ENCODE assay signal across 18 mouse cellular contexts in the genomic region with DNA sequence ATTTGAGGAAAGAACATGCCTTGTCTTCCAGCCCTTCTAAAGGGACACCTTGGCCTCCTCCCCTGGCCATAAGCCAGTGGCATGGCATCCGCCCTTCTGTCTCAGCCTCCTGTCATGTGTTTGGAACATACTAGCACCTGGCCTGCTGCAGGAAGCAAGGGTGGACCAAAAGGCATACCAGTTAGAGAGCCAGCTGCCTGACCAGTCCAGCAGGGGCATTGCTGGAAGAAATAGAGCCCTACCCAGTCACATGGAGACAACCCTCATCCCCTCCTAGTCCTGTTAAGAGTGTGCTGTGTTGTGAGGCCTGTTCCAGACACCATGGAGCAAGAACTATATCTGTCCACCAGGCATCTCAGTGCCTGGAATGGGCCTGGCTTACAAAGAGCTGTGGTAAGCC. TPM values are rescaled to one million over a fixed set of nuclear protein-coding genes. Genes with fewer than 3 reads are reported as not detected.
A peak's percentile ranks its signal among the peaks of the same experiment; 100 is the strongest.
DNase-seq lines count a peak whose midpoint lies in the region; ATAC-seq and TF ChIP-seq lines count a peak whose summit lies in the region.
"Had no signal": no experiment of that assay in that cellular context is flagged by ENCODE, and none has a peak within 500 bp of the region (broad histone marks: within the 10 kb centered on the region; RNA-seq: fewer than 3 reads in every experiment).

No protein-coding gene starts in this region.

- H3K4me1 ChIP-seq in heart, embryonic 11.5 days (ENCODE audit: control insufficient read depth, insufficient read depth, low read length), result 0 out of 2 replicates have a peak, but pooled peaks cover 8% of the 10 kb centered on the region
- H3K4me1 ChIP-seq: embryonic facial prominence, embryonic 10.5 days; forebrain, embryonic 13.5 days; hindbrain, embryonic 13.5 days; intestine, embryonic 15.5 days; midbrain, embryonic 12.5 days; neural tube, embryonic 15.5 days had no signal

- ATAC-seq in heart, embryonic 11.5 days (replicated peaks; ENCODE audit: insufficient number of reproducible peaks, low FRiP score, low TSS enrichment), result peak; percentile 39; the same call in 1 of the 2 replicates
- no peak for ATAC-seq in activated CD4-positive, CD25-positive, alpha-beta regulatory T cell, adult 4 months
- ATAC-seq: forebrain, embryonic 13.5 days; intestine, embryonic 15.5 days had no signal

- DNase-seq in heart, postnatal 25 days (ENCODE audit: low spot score), result no peak
- peak; percentile 46 for DNase-seq in cerebellum, adult 18-20 months
- DNase-seq in cerebellum, postnatal 10 days, result peak; percentile 56 to 57
- no peak for DNase-seq in embryo, embryonic 9.5 days (ENCODE audit: extremely low spot score)
- DNase-seq: left cerebral cortex, postnatal 4 days; lung, adult 18-20 months; right cerebral cortex, postnatal 4 days had no signal

- H3K9ac ChIP-seq in heart, embryonic 11.5 days (ENCODE audit: low read depth, low read length), result no peak overlapping the region
- H3K9ac ChIP-seq: forebrain, embryonic 13.5 days; hindbrain, embryonic 13.5 days; intestine, embryonic 15.5 days; midbrain, embryonic 12.5 days; neural tube, embryonic 15.5 days had no signal

- H3K27ac ChIP-seq in heart, embryonic 11.5 days (ENCODE audit: low read depth, low read length), result peak overlapping the region; percentile 43; the same call in 1 of the 2 replicates
- H3K27ac ChIP-seq: embryonic facial prominence, embryonic 10.5 days; forebrain, embryonic 13.5 days; hindbrain, embryonic 13.5 days; intestine, embryonic 15.5 days; kidney, postnatal 0 days; layer of hippocampus, adult 2 months; midbrain, embryonic 12.5 days; neural tube, embryonic 15.5 days had no signal

- TF ChIP-seq POLR2A in myocyte (IDR thresholded peaks at IDR 0.05; ENCODE audit: insufficient read length, low read depth), result no peak

- intact Hi-C loops in heart, postnatal 25 days (cut with DNase I), result no loop called here

- no peak overlapping the region for H3K4me2 ChIP-seq in heart, embryonic 11.5 days
- no peak overlapping the region for H3K4me2 ChIP-seq in myocyte (ENCODE audit: low read depth)
- H3K4me2 ChIP-seq: forebrain, embryonic 13.5 days; hindbrain, embryonic 13.5 days; intestine, embryonic 15.5 days; midbrain, embryonic 12.5 days; neural tube, embryonic 15.5 days had no signal

- no peaks in the 10 kb centered on the region for H3K27me3 ChIP-seq in heart, embryonic 11.5 days (ENCODE audit: control insufficient read depth, insufficient read depth, low read length)
- no peaks in the 10 kb centered on the region for H3K27me3 ChIP-seq in myocyte (ENCODE audit: control insufficient read depth, insufficient read depth, insufficient read length)
- H3K27me3 ChIP-seq: forebrain, embryonic 13.5 days; hindbrain, embryonic 13.5 days; intestine, embryonic 15.5 days; midbrain, embryonic 12.5 days; neural tube, embryonic 15.5 days had no signal

- no peaks in the 10 kb centered on the region for H3K36me3 ChIP-seq in heart, embryonic 11.5 days (ENCODE audit: control insufficient read depth, insufficient read depth, low read length)
- H3K36me3 ChIP-seq in myocyte (ENCODE audit: control insufficient read depth, insufficient read depth), result peaks cover 9% of the 10 kb centered on the region
- H3K36me3 ChIP-seq: hindbrain, embryonic 13.5 days; intestine, embryonic 15.5 days; midbrain, embryonic 12.5 days; neural tube, embryonic 15.5 days had no signal

- no peaks in the 10 kb centered on the region for H3K9me3 ChIP-seq in heart, embryonic 11.5 days (replicated peaks; ENCODE audit: control insufficient read depth, low read length)
- H3K9me3 ChIP-seq: embryonic facial prominence, embryonic 10.5 days; forebrain, embryonic 13.5 days; hindbrain, embryonic 13.5 days; intestine, embryonic 15.5 days; midbrain, embryonic 12.5 days; neural tube, embryonic 15.5 days had no signal

- H3K79me2 ChIP-seq in myocyte (ENCODE audit: control insufficient read depth, insufficient read depth), result no peaks in the 10 kb centered on the region

- no peak overlapping the region for H3ac ChIP-seq in myocyte (ENCODE audit: control insufficient read depth, insufficient read length)

- H3K4me3 ChIP-seq in heart, embryonic 11.5 days (ENCODE audit: low read depth, low read length), result no peak overlapping the region
- no peak overlapping the region for H3K4me3 ChIP-seq in myocyte
- H3K4me3 ChIP-seq: embryonic facial prominence, embryonic 10.5 days; forebrain, embryonic 13.5 days; hindbrain, embryonic 13.5 days; intestine, embryonic 15.5 days; layer of hippocampus, adult 2 months; midbrain, embryonic 12.5 days; neural tube, embryonic 15.5 days had no signal

- WGBS in heart, embryonic 11.5 days (ENCODE audit: insufficient replicate concordance), result 76% methylated on average over 1 of the region's 1 CpGs

TF ChIP-seq in myocyte, 11 proteins besides CTCF, POLR2A, EP300 and RAD21:
- TF ChIP-seq MYOD1 (IDR thresholded peaks at IDR 0.05; ENCODE audit: control insufficient read depth in 1 of 3, insufficient read length in 2 of 3, low read depth in 2 of 3) (peak in 2 of 3 experiments; percentile 25 to 83), MYOG (IDR thresholded peaks at IDR 0.05; ENCODE audit: control insufficient read depth in 1 of 3, insufficient read depth in 1 of 3, insufficient read length in 2 of 3, low read depth in 2 of 3) (peak in 2 of 3 experiments; percentile 15 to 85), TCF12 (IDR thresholded peaks at IDR 0.05; ENCODE audit: insufficient read depth, poor library complexity, severe bottlenecking) (peak; percentile 17), REST (IDR thresholded peaks at IDR 0.05; ENCODE audit: insufficient read depth, insufficient read length) (no peak), MAX (IDR thresholded peaks at IDR 0.05; ENCODE audit: low read depth) (no peak)

RNA-seq across cellular contexts. Expression of a gene that starts 12.8 kb away (rescaled TPM):
- 35.8 and 40.6 TPM in 2 replicates for polyA plus RNA-seq in heart, embryonic 11.5 days (2014; fragmentation: Nextera tagmentation; extraction: Ambion mirVana)
- total RNA-seq in heart, postnatal 25 days (2021), result 10 to 100 TPM; 56.2 to 63.1 TPM
- 84.2 TPM for polyA plus RNA-seq in myocyte (2012; fragmentation: generic; extraction: Trizol)
- polyA plus RNA-seq in activated CD4-positive, CD25-positive, alpha-beta regulatory T cell, adult 4 months (2017; shearing (Covaris generic)), result 10 to 100 TPM; 14.3 to 14.7 TPM

RNA-seq across cellular contexts. Expression of a gene that starts 47.1 kb away (rescaled TPM):
- polyA plus RNA-seq in heart, embryonic 11.5 days (2014; fragmentation: Nextera tagmentation; extraction: Ambion mirVana), result 9.5 and 17.2 TPM in 2 replicates
- total RNA-seq in heart, postnatal 25 days (2021), result 10 to 100 TPM in 1 of 2 experiments, 1 to 10 TPM in 1; 7.9 to 10.4 TPM
- polyA plus RNA-seq in myocyte (2012; fragmentation: generic; extraction: Trizol), result 89.7 TPM
- 1 to 10 TPM; 2.4 to 5.2 TPM for polyA plus RNA-seq in activated CD4-positive, CD25-positive, alpha-beta regulatory T cell, adult 4 months (2017; shearing (Covaris generic))

RNA-seq across cellular contexts. Expression of a gene that starts 53.1 kb away (rescaled TPM):
- polyA plus RNA-seq in heart, embryonic 11.5 days (2014; fragmentation: Nextera tagmentation; extraction: Ambion mirVana), result 21.3 and 31.7 TPM in 2 replicates
- total RNA-seq in heart, postnatal 25 days (2021), result 10 to 100 TPM; 12.4 to 16.3 TPM
- 9.1 TPM for polyA plus RNA-seq in myocyte (2012; fragmentation: generic; extraction: Trizol)
- polyA plus RNA-seq in activated CD4-positive, CD25-positive, alpha-beta regulatory T cell, adult 4 months (2017; shearing (Covaris generic)), result 10 to 100 TPM; 32.9 to 42.2 TPM

Comparison
In these comparisons a context has a peak if more than half of its experiments do, and no peak if none do; other contexts are left out.
1. DNase-seq: peak in cerebellum, adult 18-20 months (2 of 2) and cerebellum, postnatal 10 days (2 of 2); none in heart, postnatal 25 days (single experiment) and embryo, embryonic 9.5 days (single experiment).